Mouse (Mus musculus): ENCODE data around the gene Ets1. TPM values are rescaled to one million over a fixed set of nuclear protein-coding genes. Genes with fewer than 3 reads are reported as not detected.

Ets1 gene
- polyA plus RNA-seq, 2 experiments from 2014 or later: 724 to 833 TPM

DNA sequence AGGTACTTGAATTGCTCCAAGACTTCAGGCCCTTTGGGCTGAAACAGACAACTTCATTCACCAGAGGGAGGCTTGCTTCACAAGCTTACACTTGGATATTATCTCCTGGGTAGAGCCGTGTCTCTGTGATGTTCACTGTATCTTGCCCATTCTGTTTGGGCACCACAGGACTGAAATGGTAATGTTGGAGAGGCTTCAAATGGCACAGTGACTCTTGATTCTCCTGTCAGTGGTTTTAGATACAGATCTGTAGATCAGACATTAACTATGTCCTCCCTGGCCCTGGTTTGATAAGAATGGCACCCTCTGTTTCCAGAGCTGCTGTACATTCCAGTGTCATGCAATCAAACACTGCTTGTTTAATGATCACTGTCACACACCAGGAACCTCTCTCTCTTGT, 77.1 kb downstream of the Ets1 start:
- no peak for ATAC-seq

DNA sequence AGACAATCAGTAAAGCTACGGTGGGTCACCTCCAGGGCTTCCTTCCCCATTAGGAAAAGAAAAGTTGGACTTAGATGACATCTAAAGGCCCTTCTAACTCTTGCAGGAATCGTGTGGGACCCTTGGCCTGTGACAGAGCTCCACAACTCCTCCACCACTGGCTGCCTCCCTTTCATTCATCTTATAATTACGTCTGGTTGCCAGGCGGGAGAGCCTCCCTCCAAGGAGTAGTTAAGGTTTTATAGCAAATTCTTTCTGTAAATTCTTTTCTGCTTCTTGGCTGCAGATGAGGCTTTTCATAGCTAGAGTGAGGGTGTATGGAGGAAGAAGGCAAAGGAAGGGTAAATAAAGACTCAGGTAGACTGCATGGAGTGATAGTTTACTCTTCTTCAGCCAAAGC, 77.8 kb downstream of the Ets1 start:
- ATAC-seq: no peak

DNA sequence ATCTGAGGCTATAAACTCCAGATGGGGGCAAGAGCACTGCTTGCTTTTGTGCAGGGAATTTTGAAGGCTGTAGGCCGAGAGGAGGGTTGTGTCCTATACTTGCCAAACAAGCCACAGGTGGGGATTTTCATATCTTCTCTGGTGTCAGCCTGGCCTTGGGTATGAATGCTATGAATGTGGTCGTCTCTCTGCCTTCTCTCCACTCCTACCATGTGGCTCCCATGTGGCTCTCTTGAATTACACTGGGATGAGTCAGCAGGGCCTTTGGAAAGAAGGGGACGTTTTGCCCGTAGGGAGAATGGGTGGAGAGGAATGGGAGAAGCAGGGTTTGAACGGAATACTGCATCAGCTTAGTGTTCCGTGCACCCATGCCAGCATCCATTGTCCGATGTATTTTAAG, 78.5 kb downstream of the Ets1 start:
- no peak for ATAC-seq

DNA sequence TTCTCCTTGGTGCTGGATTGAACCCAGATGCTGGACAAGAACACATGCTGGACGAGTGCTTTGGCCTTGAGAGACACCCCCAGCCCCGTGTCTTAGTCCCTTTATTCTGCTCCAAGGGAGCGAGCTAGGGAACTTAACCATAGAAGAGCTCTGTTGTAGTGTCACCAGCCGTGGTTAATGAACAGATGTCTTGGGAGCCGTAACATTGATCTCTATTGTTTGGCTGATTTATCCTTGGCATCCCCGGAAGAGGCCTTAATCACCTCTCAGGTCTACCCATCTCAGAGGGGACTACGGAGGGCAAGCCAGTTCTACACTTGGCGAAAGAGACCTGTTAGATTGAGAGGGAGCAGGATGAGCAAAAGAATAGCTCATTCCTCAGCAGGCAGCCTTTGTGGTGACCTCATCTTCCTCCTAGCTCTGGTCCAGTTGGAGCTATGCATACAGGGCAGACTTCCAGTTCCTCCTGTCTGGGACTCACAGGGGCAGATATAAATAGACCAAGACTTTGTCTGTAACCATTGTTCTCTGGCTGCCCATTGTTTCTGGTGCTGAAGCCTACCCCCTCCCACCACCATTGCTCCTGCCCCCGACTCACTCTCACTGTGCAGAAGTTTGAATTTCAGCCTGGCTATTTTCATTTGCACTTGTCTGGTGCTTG, 79.9 kb downstream of the Ets1 start:
- ATAC-seq: no peak

DNA sequence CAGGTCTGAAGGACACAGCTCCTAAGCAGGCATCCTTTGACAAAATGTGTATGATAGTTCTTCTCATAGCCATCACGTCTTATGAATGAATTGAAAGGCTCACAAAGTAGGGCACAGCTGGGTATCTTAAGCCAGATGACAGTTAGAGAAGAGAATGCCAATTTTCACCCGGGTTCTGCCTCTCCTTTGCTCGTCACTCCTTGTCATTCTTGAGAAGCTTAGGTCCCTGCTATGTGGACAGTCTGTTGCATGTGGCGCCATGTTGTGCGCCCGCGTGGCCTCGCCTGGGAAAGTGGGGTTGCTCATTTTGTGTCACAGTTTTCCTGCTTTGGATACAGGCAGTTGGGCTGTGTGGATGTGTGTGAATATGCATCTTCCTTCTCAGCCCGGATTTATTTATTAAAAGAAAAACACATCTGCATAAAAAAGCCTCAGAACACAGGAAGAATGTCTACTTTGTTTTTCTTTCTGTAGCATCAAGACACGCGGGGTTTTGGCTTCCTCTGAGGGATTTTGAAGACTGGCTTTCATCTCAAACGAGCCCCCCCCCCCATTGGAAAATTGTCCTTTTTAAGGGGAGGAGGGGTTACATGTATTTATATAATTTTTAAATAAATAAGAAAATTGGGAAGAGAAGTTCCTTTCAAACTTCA, 81.4 kb downstream of the Ets1 start:
- no peak for ATAC-seq

DNA sequence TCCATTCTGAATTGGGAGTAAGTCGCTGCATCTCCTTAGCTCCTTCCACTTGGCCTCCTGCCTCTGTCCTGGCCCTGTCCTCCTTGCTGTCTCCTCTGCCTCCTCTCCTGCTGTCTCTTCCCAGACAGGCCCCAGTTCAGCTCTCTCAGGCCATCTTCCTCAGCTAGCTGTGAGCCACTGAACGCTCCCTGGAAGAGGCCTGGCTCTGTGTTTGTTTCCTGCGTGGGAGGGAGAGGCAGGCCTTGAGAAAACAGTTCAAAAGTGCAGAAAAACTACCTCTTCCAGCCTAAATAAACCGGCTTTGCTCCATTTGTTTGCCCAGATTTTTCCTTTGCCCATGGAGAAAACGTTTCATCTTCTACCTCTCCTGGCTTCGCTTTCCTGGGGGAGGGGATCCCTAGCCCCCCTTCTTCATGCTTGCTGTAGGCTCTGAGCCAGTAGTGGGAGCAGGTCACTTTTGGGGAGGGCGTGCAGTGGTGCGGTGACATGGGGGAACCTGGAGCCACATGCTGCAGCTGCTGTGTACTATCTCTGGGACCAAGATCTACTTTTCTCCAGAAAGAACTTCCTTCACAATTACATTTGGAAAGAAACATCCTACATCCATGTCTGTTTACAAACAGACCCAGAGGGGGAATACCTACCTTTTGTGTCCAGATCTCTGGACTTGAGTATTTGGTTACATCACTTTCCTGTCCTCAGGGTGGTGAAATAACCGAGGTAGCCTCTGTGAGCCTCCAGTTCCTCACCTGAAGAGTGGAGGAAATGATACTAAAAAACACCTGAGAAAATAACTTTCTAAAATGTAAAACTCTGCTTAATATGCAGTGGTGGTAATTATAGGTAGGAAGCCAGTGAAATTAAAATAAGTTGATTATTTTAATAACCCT, 82.2 kb downstream of the Ets1 start:
- no peak for ATAC-seq

DNA sequence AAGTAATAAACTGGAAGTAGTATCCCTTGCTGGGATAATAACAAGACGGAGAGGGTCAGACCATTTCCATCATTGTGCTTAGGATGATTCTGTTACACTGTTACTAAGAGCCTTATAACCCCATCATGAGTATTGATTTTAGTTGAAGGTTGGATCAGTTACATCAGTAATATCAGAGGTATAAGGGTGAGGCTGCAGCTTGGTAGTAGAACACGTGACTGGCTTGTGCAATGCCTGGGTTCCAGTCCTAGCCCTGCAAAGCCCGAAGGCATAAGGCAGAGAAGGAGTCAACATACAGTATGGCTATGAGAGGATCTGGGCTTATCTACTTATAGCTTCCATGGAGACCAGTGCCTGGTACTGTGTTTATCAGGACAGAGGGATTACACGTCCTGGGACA, 82.8 kb downstream of the Ets1 start:
- ATAC-seq: no peak

DNA sequence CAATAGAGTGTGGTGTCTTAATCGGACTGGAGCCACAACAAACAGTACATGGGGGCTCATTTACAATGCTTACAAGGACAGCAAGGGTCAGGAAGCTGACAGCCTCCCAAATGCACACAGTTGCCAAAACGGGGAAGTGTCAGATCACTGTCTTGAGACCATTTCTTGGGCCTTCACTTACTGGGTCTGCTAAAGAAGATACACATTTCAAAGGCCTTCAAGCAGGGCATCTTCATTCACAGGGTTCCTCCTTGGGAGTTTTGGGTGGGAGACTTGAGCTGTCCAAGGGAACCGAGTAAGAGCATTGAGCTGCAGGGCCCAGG, 83.9 kb downstream of the Ets1 start:
- ATAC-seq: no peak

DNA sequence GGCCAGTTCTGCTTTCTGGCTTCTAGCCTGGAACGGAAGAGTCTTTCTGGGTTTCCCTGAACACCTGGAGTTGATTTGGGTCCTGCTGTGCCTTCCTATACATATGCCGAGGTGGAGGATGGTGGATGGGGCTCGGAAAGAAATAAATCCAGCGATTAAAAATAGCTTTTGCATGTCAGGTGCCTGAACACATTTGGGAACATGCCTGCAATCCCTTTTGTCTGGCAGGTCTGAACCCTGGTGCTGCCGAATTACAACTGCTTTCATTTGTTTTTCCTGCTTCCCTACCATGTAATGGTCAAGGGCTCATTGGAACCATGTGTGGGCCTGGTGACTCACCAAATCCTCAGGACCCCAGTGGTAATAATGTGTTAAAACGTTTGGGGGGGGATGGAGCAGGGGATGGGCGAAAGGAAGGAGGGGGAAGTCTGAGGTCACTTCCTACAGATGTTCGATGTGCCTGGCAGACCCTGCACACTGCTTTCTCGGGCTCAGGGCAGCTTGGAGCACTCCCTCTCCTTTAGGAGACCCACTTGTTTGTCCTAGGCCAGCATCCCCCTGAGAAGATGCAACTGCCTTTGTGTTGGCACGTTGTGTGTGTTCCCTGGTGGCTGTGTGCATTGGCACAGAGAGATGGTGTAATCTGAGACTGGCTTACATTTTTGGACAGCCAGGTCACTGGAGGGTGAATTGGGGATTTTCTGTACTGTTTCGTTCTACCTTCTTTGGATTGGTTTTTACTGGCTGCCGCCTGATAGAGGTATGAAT, 84.4 kb downstream of the Ets1 start:
- ATAC-seq: no peak

DNA sequence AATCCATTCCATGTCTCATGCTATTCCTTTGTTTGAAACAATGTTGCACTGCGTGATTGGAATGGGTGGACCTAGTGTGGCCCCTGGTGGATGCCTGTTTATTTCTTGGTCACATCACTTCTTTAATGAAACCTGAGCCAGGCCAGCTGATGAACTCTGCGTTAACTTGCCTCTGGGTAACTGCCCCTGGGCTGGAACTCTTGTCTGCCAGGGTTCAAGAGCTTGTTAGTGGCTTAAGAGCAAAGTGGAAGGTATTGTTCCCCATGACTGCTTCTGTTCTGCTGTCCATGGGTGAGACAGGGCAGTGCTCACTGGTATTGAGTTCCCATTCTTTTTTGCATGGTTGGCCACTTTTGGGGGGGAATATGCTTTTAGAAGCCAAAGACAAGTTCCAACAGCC, 85.1 kb downstream of the Ets1 start:
- ATAC-seq: no peak

DNA sequence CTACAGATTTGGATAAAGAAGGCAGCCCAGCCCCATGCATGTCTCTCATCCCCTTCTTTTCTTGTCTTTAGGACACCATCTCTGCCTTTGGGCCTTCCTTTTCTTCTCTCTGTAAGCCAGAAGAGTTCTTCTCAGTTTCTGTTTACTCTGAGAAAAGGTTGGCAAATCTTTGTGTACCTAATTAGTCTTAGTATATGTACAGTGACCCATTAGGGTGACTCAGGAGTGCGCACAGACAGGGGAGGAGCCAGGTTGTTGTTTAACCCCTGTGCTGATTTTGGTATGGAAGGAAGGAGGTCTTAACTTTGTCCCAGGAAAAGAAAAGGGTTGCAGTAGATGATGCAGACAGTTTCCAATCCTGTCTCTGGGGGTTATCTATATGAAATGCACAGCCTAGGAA, 86.2 kb downstream of the Ets1 start:
- ATAC-seq: peak; percentile 11

DNA sequence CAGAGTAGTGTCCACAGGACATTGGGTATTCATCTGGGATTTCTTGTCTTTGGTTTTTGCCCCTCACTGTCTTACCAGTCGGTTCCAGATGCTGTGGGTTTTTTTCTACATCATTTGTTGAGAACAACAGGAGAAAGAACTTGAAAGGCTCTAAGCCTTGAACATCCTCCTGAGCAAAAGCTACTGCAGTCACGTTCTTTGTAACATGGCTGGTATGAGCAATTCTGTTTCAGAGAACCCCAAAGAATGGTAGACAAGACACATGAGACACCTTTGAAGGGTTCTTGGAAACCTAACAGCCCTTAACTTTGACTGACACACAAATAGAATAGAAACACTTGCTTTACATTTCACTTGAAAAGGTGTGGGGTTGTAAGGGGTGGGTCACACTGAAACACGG, 86.9 kb downstream of the Ets1 start:
- ATAC-seq: peak; percentile 5

DNA sequence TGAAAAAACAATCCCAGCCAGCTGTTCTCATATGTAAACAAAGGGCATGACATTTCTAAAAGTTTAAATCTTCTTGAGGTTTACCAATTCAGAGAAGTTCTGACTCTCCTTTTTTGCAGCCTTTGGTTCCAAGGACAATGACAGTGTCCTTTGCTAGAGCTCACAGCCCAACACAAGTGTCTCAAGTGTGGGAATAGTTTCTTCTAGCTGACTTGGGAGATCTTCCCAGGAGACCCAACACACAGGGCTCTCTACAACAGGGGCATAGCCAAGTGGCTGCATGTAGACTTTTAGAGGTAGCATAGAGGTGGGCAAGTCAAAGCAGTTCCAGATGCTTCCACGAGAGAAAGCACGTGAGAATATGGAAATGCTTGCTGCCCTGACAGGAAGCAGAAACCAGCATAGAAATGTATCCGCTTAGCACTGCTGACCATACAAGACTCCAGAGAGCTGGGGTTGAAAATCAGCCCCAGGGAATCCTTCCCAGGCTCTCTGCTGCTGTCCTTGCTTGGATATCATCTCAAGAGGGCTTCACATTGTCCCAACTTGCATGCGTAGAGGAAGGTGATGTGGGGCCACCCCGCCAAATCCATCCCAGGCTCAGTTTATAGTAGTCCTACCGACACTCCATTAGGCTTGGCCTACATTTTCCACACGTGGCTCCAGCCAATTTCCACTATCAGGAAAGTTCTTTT, 88.3 kb downstream of the Ets1 start:
- no peak for ATAC-seq

DNA sequence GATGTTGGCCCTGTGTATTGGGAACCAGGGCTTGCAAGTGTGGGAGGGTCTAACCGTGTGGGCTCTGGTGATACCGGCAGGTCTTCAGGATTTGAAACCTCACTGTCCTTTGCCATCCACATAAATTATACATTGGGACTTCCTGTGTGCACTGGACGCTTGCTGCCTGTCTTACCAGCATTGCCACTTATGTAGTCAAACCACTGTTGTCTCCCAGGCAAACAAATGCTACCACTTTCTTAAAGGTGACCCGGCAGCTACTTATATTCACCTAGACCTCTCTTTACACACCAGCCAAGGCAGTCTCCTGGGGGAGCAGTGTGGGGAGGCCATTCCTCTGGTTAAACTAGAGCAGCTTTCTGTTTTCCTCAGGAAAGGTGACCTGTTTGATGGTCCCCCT, 89.9 kb downstream of the Ets1 start:
- no peak for ATAC-seq

DNA sequence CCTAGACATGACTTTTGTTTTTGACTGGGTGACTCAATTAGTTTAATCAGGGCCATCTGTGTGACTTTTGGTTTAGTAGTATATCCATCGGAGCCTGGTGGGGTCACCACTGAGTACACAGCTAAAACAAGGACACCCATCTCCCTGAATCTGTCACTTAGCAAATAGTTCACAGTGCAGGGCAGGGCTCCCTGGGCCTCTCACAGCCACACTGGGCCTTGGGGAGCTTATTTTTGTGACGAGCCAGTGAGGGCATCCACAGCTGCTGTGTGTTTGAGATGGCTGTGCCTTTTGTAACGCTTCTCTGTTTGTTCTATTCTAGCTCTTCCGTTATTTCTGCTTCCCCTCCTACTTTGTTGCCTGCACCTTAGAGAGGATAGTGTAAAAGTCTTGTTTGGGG, 90.6 kb downstream of the Ets1 start:
- peak; percentile 12 for ATAC-seq

DNA sequence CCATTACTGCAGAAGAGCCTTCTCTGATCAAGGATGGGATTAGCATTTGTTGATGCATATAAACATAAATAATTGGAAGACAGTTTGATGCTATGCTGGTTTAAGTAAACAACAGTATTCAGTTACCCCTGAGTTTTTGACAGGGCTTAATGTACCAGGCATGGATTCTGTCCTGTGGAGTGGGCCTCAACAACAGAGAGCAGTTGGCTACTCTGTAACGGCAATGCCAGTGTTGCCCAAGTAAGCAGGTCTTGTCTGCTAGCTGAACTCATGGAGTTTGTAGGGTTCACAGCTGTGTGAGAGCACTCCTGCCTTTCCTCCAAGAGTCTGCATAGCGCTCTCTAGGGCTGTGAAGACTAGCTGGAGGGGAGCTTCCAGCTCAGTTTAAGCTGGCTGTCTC, 91.0 kb downstream of the Ets1 start:
- no peak for ATAC-seq

DNA sequence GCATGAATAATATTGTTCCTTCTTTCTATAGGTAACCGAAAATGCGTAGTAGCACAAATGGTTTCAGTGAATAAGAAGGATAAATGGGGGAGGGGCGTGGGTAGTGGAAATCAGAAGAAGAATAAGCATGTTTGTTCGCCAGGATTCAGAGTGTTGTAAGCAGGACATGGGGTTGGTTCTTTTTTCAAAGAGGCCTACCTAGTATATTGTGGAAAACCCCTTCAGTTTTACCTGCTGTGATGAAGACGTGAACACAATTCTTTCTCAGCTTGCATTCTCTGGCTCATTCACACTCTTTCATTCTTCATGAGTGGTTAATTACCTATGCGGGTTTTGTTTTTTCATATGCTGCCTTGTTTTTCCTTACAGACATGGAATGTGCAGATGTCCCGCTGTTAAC, 92.3 kb downstream of the Ets1 start:
- ATAC-seq: peak; percentile 19

DNA sequence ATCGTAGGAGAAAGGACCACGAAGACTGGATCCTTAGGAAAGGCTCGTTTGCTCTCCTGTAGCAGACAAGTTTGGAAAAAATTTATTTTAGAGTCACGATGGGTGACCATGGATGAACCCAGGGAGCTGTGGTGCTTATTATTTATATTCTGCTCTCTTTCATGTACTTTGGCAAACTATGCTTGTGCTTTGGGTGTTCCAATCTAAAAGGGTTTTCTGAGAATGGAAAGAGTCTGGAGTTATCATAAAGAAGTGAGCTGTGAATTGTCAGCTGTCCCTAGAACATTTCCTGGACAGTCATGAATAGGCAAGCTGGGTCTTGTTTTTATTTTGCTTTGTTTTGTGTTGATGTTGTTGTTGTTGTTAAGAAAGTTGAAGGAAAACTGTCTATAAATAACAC, 92.8 kb downstream of the Ets1 start:
- ATAC-seq: no peak

DNA sequence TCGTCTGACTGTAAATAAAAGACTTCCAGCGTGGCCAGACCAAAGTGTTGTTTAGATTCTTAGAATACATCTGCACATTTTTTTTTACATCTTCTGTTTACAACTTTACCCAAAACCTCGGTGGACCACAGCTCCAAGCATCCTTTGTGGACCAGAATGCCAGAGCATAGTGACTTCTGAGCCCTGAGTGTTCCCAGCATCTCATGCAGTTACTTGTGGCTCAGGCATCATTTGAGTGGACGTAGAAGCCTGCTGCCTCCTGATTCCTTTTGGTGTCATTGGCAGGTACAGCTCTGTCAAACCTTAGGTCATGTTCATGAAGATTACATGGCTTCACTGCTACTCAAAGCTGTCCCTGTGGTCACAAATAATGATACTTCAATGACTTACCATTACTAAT, 93.2 kb downstream of the Ets1 start:
- ATAC-seq: no peak

DNA sequence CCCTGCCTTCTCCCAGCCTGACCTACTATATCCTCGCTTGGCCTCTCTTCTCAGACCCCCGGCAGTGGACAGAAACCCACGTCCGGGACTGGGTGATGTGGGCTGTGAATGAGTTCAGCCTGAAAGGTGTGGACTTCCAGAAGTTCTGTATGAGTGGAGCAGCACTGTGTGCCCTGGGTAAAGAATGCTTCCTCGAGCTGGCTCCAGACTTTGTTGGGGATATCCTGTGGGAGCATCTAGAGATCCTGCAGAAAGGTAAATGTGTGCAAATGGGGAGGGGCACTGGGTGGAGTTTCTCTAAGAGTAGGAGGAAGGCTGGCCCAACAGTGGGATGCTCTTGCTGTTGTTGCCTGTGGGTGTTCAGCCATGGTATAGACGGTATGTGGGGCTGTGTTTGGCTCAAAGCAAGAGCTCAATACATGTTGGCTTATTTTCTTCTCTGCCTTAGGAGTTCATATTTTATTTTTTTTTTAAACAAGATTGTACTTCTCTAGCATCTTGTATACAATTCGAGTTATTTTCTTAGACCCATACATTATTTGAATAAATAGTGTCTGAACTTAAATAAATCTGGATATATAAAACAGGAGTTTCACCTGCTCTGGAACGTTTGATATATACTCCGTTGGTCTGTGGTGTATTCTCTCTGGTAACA, 94.1 kb downstream of the Ets1 start:
- no peak for ATAC-seq

DNA sequence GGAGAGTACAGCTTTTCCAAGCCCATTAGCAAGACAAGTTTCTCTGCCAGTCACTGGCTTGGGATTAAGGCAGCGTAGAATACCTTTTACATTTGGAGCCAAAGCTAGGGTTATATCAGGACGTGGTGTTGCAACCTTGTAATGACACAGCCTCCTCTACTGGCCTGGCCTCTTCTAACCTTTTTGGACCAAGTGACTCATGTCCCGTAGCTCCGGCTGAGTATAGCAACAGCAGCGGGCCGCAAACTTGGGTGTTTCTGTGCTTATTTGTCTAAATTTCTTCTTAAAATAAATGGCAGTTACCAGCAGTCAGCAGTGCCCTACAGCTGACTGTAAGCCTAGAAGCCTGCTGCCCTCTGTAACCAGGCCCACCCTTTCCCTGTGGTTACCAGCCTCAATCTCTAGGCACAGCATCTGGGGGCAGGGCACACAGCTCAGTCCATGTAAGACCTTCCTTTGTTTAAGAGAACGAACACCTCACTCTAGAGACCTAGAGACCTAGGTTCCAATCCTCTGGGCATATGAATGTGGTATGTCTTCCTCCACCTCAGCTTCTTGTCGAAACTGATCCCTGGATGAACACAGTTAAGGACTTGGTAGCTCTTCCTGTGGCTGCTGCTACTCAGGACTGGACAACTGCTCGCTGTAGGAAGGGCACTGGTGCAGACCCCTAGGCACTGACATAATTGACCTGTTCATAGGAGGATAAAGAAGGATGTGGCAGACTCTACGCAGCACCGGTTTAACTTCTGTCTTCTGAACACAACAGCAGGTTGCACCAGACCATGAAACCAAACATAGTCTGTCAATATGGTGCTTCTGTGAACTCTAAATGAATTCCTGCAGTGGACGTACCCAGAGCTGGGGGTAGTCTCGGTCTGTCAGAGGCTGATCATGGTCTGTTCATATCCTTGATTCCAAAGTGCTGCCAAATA, 94.9 kb downstream of the Ets1 start:
- ATAC-seq: no peak
